Mouse (Mus musculus) lung, postnatal 36 days (tissue): ENCODE data around the gene Olfr1218.
"Not testable (repeated sequence)": the region's sequence is repeated elsewhere in the genome, so short reads cannot be mapped to it uniquely, and the experiment has no call there.

ENCODE experiments used
- DNase-seq: peaks from one replicate; pipeline ENCODE4 v3.0.0; 2022; ENCODE audit warnings: mixed read lengths

The Olfr1218 gene

DNA sequence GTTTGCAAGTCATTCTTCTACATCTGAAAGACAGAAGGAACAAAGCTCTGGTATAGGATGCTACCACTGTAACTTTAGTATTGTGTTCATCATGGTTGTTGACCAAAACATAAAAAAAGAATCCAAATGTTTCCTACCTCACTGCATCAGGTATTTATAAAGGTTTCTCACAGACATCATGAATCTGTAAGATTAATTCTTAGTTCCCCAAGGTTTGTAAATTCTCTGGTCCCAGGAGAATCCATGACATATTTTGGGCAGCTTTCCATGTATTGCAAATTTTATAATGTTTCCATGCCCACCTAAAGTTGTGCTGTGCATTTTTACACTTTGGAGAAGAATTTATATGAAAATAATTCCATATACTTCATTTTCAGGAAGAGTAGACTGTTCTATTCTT is at the start of gene Olfr1218:
TSS of gene Olfr1218 (minus strand) at position 101 of the 400 bp plus-strand sequence.
- no peak for DNase-seq

DNA sequence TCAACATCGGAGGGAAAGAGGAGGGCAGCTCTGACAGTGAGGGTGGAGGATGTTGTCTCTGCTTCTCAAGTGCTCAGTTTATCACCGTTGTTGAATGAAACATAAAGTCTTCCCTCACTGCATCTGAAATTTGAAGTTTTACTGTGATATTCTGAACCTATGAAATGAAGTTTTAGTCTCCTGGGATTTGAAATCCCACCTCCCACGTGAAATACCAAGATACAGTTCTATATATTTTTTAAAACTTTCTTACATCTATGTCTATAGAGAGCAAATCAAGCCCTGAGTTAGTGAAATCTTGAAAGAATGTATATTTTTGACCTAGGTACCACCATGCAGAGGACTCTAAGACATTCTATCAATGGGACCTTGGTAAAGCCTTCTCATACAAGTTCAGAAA is 45.7 kb upstream of the Olfr1218 start, which contains the start of gene Olfr1220:
TSS of gene Olfr1220 (minus strand) at position 101 of the 400 bp plus-strand sequence.
- DNase-seq: no peak

DNA sequence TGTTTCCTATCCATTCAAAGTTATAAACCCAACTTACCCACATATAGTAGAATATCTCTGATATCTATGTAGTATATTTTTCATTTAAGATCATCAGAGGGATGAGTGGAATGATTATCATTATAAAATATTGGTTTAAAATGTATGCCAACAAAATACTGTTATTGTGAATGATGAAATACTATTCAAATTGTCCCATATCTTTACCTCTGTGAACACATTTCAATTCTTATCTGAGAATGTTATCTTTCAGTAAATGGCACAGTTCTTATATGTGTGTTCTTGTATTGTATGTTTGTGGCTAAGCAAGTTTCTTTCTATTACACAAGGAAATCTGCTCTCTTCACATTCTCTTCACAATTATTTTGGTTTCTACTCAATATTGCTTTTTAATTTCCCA is 44.7 kb upstream of the Olfr1218 start:
- no peak for DNase-seq

DNA sequence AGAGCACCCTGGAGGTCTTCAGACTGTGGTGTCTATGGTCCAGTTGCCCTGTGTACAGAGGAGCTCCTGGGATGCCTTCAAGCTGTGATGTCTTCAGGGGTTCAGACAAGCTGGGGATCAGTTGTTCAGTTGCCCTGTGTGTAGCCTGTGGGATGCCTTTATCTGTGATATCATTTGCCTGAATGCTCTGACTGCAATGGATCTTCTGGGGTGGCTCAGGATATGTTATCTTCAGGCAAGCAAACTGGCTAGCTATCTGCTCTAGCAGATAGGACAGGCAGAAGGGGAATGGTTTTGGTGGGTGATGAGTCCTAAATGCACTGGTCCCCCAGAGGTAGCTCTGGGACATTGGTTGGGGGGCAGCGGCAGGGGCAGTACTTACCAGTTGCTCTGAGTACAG is 32.9 kb upstream of the Olfr1218 start:
- DNase-seq: no peak

DNA sequence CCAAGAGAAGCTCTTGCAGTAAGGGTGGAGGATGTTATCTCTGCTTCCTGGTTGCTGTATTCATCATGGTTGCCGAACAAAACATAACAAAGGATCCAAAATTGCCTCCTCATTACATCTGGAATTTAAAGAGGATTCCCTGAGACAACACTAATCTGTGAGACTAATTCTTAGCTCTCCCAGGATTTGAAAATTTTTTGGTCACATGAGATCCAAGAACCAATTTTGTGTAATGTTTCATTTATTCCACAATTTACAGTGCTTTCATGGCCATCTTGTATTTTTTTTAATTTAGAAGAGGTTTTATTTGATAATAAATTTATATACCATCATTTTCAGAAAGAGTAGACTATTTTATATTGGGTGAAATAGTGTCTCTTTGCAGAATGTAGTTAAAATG is 22.4 kb upstream of the Olfr1218 start, which contains the start of gene Olfr1219:
TSS of gene Olfr1219 (minus strand) at position 101 of the 400 bp plus-strand sequence.
- DNase-seq: no peak

DNA sequence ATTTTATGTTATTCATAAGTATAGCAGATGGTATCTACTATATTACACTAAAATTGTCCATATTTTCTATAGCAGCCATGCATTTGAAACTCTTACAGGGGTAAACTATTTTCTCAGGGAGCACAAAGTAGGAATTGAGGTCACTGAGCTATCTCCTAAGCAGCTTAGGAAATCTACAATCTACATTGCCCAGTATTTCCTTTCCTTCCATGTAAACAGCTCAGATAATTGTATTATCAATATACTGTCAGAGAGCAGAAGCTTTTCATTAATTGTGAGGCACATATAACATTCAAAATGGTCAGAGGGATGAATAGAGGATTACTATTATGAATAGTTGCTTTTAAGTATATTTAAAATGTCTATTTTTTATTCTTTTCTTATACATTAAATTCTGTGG is 20.5 kb upstream of the Olfr1218 start:
- DNase-seq: no peak

DNA sequence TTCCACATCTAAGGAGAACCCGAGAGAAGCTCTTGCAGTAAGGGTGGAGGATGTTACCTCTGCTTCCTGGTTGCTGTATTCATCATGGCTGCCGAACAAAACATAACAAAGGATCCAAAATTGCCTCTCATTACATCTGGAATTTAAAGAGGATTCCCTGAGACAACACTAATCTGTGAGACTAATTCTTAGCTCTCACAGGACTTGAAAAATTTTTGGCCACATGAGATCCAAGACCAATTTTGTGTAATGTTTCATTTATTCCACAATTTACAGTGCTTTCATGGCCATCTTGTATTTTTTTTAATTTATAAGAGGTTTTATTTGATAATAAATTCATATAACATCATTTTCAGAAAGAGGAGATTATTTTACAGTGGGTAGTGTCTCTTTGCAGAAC is 29.0 kb downstream of the Olfr1218 start, which contains the start of gene Olfr1217:
TSS of gene Olfr1217 (minus strand) at position 101 of the 400 bp plus-strand sequence.
- no peak for DNase-seq

DNA sequence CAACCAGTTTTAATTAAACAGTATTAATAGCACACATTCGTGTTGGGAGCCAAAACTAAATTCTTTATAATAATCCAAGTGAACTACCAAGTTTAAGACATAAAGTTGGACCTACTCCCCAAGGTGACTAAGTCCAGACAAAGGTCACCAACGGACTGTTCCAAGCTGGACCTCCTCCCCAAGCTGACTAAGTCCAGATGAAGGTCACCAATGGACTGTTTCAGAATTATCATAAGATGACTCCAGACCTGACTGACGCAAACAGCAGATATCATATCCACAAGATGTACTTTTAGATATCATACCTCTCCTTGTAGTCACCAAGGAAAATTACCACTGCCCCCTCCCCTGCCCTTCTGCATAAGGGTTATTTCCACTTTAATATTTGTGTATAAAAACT is 39.6 kb downstream of the Olfr1218 start:
- DNase-seq: not testable (repeated sequence)

DNA sequence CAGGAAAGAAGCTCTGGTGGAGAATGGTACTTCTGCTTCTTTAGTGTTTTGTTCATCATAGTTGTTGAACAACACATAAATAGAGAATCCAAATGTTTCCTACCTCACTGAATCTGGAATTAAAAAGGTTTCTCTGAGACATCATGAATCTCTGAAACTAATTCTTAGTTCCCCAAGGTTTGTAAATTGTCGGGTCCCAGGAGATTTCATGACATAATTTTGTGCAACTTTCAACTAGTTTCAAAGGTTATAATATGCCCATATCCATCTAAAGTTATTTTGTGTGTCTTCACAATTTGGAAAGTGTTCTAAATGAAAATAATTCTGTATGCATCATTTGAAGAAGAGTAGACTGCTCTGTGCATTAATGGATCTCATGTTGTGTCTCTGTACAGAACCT is 42.7 kb downstream of the Olfr1218 start, which contains the start of gene Olfr1216:
TSS of gene Olfr1216 (minus strand) at position 101 of the 400 bp plus-strand sequence.
- DNase-seq: no peak

DNA sequence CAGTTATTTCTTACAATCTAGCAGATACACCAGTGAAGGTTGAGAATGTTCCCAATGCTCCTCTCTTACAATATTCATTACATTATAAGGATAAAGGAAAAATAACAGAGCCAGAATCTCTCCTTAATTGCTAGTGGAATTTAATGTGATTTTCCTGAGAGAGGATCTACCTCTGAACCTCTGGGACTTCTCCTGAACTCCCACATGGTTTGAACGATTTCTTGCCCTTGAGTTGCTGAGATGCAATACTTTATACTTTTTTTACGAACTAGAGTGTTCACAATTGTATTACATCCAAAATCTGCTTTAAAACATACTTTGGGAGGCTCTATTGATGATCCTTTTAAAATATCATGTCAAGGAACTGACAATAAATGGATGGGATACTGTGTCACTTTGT is 54.1 kb downstream of the Olfr1218 start, which contains the start of gene Olfr1215:
TSS of gene Olfr1215 (minus strand) at position 101 of the 400 bp plus-strand sequence.
- no peak for DNase-seq
